Mouse (Mus musculus) forebrain, embryonic 16.5 days (tissue): ENCODE measurements at regions not wholly inside any gene's neighbourhood (a gene's known extent, or its start where the extent isn't known, plus 50 kb on each side); places are given as distances from the start of the nearest gene placed in this dataset.

Experiments
- ATAC-seq: fragments of 200-750 bp; cut with Nextera tagmentation; 2 replicates; pipeline ENCODE4 v1.8.0; 2017; ENCODE audit warnings: mild to moderate bottlenecking, moderate library complexity
- H3K27ac ChIP-seq: fragments of 300-500 bp; sonication (generic); 2 replicates; pipeline ENCODE4 v1.5.1; 2014; ENCODE audit warnings: low read length, control low read depth
- H3K27me3 ChIP-seq: fragments of 300-500 bp; sonication (generic); replicated peaks from 2 replicates; pipeline ENCODE4 v1.6.1; 2014; ENCODE audit warnings: low read length; ENCODE audit not compliant: control insufficient read depth, insufficient read depth
- H3K36me3 ChIP-seq: fragments of 300-500 bp; sonication (generic); 2 replicates; pipeline ENCODE4 v1.6.1; 2014; ENCODE audit not compliant: control insufficient read depth, insufficient read depth
- H3K4me1 ChIP-seq: fragments of 300-500 bp; sonication (generic); replicated peaks from 2 replicates; pipeline ENCODE4 v1.6.1; 2014; ENCODE audit warnings: low read length; ENCODE audit not compliant: control insufficient read depth, insufficient read depth
- H3K4me2 ChIP-seq: fragments of 300-500 bp; sonication (generic); 2 replicates; pipeline ENCODE4 v1.6.1; 2014; ENCODE audit warnings: mild to moderate bottlenecking, low read length, control low read depth
- H3K4me3 ChIP-seq: fragments of 300-500 bp; sonication (generic); replicated peaks from 2 replicates; pipeline ENCODE4 v1.5.1; 2014; ENCODE audit warnings: mild to moderate bottlenecking, low read length, control low read depth
- H3K9ac ChIP-seq: fragments of 300-500 bp; sonication (generic); replicated peaks from 2 replicates; pipeline ENCODE4 v1.6.1; 2014; ENCODE audit warnings: low read depth, low read length, control low read depth
- H3K9me3 ChIP-seq: fragments of 300-500 bp; sonication (generic); 2 replicates; pipeline ENCODE4 v1.6.1; 2016; ENCODE audit warnings: low read length; ENCODE audit not compliant: control insufficient read depth
- WGBS: fragments of 180-500 bp; shearing (Covaris S2); extraction: QIAGEN DNeasy Blood & Tissue Kit; methylation state at CpG from one replicate; pipeline ENCODE4 v1.1.7; 2014; 5-methylcytosine and 5-hydroxymethylcytosine counted together

DNA sequence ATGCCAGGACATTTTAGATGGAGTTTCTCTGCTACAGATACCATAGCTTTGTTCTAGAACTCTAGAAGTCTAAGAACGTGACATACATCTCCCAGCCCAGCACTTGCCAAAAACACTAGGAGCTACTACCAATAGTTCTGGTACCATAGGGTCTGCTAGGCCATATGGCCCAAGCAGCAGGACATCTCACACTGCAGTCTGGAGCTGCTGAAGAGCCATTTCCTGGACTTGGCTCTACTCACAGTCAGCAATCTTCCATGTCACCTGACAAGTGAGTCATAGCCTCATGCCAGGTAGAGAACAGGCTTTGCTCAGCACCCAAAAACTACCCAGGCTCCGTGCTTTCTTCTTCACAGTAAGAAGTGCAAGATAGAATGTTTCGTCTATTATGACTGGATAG lies 175.1 kb downstream of the Cbln1 start:
- Histone ChIP-seq H3K4me2 (no peak overlapping the region), H3K9ac (no peak overlapping the region), H3K27ac (no peak overlapping the region), H3K36me3 (no peaks in the 10 kb centered on the region), H3K9me3 (no peaks in the 10 kb centered on the region), H3K4me3 (no peak overlapping the region), H3K4me1 (no peaks in the 10 kb centered on the region), H3K27me3 (no peaks in the 10 kb centered on the region)
- no peak for ATAC-seq
- WGBS, result 87% methylated on average over 3 of the region's 3 CpGs

DNA sequence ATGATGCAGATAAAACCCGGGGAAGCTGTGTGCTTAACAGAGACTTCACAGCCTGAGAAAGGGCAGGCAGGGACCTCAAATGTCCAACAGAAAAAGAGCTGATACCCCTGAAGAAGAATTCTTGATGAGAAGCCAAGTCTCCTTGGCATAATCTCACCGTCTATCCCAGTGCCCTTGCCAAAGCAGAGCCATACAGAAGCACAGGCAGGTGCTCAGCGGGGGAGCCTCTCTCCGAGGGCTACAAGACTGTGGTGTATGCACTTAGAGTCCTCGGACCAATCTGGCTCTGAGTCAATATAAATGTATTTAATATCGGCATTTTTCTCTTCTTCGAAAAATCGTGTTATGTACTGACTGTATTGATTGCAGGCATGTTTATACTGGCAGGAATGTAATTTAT lies 186.3 kb downstream of the Cbln1 start:
- Histone ChIP-seq H3K36me3 (no peaks in the 10 kb centered on the region), H3K27ac (no peak overlapping the region), H3K4me3 (no peak overlapping the region), H3K27me3 (no peaks in the 10 kb centered on the region), H3K4me1 (peaks cover 5% of the 10 kb centered on the region; the same call in 1 of the 2 replicates), H3K9me3 (no peaks in the 10 kb centered on the region), H3K4me2 (no peak overlapping the region), H3K9ac (no peak overlapping the region)
- WGBS, result 61% methylated on average over 8 of the region's 8 CpGs
- no peak for ATAC-seq

DNA sequence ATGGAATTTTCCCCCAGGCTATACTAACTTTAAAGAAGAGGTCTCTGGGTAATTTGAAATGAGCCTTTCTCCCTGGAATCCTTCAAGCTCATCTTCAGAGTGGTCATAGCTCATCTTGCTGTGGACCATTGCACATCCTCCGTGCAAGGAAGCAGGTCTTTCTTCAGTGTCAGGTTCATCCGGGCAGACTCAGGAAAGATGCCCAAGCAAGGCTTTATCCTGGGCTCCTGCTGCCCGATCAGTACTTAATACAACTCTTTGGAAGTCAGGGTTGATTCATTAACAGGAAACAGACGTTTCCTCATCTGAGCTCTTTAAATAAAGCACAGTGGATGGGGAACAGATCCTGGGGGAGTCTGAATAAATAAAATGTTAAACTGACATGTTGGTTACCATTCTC lies 188.1 kb downstream of the Cbln1 start:
- Histone ChIP-seq H3K9me3 (no peaks in the 10 kb centered on the region), H3K36me3 (no peaks in the 10 kb centered on the region), H3K4me2 (no peak overlapping the region), H3K9ac (no peak overlapping the region), H3K4me3 (no peak overlapping the region), H3K4me1 (peaks cover 5% of the 10 kb centered on the region; the same call in 1 of the 2 replicates), H3K27ac (no peak overlapping the region), H3K27me3 (no peaks in the 10 kb centered on the region)
- WGBS, result 81% methylated on average over 4 of the region's 4 CpGs
- no peak for ATAC-seq

DNA sequence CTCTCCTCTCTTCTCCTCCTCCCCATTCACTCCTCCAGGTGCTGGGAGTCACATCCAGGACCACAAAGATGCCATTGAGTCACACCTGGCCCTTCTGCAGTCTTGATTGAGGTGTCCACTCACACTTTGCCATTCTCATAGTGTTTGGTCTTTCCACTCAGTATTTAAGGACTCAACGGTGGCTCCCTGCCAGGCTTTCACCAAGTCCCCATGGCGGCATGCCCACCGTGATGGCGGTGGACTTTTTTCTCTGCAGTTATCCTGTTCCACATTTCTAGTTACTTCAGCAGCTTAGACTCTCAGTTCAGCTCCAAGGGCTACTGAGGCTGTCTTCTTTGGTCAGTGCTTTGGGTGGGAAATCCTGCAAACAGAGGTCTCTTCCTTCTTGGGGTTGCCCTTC lies 189.9 kb downstream of the Cbln1 start:
- Histone ChIP-seq H3K9me3 (no peaks in the 10 kb centered on the region), H3K4me3 (no peak overlapping the region), H3K4me1 (peaks cover 5% of the 10 kb centered on the region; the same call in 1 of the 2 replicates), H3K27me3 (no peaks in the 10 kb centered on the region), H3K27ac (no peak overlapping the region), H3K9ac (no peak overlapping the region), H3K4me2 (no peak overlapping the region), H3K36me3 (no peaks in the 10 kb centered on the region)
- no peak for ATAC-seq
- 91% methylated on average over 4 of the region's 4 CpGs for WGBS

DNA sequence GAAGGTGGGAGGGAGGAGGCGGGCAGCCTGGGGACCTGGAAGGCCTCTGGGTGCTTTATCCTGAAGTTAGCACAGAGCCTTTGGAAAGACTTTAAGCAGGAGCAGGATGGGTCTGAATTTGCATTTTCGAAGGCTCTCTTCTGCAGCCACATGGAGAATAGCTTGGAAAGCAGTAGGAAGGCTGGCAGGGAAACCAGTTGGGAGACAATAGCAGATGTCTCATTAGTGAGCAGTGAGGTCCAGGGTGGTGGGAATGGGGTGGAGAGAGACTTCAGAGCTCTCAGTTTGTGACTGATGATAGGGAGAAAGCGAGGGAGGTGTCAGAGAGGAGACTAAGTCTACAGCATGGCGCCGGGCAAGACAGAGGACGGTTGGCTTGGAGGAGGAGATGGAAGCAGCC lies 199.1 kb downstream of the Cbln1 start:
- Histone ChIP-seq H3K9me3 (peaks cover 4% of the 10 kb centered on the region; the same call in 1 of the 2 replicates), H3K9ac (no peak overlapping the region), H3K27me3 (no peaks in the 10 kb centered on the region), H3K4me2 (no peak overlapping the region), H3K4me3 (no peak overlapping the region), H3K27ac (no peak overlapping the region), H3K4me1 (no peaks in the 10 kb centered on the region), H3K36me3 (no peaks in the 10 kb centered on the region)
- WGBS, result 88% methylated on average over 6 of the region's 6 CpGs
- no peak for ATAC-seq

DNA sequence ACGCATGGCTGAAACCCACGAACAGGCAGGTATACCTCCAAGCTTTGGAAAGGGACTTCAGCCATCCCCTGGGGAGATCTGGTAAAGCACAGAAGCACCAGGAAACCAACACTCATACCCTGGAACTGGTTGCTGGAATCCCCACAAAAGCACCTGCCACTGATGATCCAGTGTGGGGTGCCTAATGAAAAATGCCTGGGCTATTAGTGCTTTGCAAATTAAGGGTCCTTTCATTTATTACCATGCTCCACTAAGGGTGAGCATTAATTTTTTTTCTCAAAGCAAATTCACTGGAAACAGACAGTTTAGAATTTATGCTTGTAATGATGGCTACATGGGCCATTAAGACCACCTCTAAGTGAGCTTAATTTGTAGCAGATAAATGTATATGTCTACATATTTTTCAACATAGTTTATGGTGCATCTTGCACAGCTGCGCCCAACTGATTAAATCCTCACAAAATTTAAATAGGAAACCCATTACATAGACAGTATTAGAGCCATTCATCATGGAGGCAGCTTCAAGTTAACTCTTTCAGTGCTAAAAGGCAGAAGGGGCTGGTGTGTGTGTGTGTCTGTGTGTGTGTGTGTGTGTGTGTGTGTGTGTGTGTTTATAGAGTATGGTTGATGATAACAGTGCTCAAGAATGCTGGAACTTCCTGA lies 201.8 kb downstream of the Cbln1 start:
- Histone ChIP-seq H3K9ac (no peak overlapping the region), H3K36me3 (no peaks in the 10 kb centered on the region), H3K4me1 (no peaks in the 10 kb centered on the region), H3K27ac (no peak overlapping the region), H3K9me3 (no peaks in the 10 kb centered on the region), H3K4me3 (no peak overlapping the region), H3K27me3 (no peaks in the 10 kb centered on the region), H3K4me2 (no peak overlapping the region)
- ATAC-seq, result no peak
- 88% methylated on average over 3 of the region's 3 CpGs for whole genome bisulfite sequencing

DNA sequence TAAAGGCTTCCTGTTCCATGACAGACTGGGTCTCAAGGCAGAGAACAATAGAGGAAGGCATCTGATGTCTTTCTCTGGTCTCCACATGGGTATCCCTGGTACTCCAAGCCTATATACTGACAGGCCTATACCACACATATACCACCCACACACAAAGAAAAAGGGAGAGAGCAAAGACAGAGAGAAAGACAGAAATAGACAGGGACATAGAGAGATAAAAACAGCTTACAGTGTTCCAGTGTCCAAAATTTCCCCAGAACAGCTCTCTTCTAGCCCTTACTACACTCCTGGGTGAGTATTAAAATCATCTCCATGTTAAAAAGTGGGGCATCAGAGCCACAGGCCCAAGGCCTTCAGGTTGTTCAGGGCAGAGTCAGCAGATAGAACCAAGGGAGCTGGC lies 204.2 kb downstream of the Cbln1 start:
- no peak overlapping the region for H3K4me3 ChIP-seq
- no peak overlapping the region for H3K9ac ChIP-seq
- H3K4me2 ChIP-seq, result no peak overlapping the region
- no peaks in the 10 kb centered on the region for H3K4me1 ChIP-seq
- no peak for ATAC-seq
- H3K27ac ChIP-seq, result no peak overlapping the region
- H3K36me3 ChIP-seq, result no peaks in the 10 kb centered on the region
- H3K27me3 ChIP-seq, result no peaks in the 10 kb centered on the region
- no peaks in the 10 kb centered on the region for H3K9me3 ChIP-seq

DNA sequence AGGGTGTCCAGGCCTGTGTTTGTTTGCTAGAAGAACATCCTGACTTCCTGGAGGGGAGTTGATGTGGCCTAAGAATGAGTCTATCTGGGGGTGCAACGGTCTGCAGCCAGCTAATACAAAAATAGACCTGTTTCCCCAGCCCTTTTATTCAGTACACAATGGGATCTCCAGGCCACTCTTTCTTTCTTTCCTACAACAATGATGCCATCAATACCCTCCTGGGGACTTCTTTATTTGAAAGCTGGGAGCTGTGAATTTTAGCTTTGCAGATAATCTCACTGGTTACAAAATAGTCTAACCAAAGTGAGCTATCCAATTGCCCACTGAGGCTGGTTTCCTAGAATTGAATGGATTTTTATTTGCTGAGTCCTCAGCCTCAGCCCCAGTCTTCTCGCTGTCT lies 207.4 kb downstream of the Cbln1 start:
- H3K36me3 ChIP-seq, result no peaks in the 10 kb centered on the region
- no peak for ATAC-seq
- 9% methylated on average over 2 of the region's 2 CpGs for WGBS

DNA sequence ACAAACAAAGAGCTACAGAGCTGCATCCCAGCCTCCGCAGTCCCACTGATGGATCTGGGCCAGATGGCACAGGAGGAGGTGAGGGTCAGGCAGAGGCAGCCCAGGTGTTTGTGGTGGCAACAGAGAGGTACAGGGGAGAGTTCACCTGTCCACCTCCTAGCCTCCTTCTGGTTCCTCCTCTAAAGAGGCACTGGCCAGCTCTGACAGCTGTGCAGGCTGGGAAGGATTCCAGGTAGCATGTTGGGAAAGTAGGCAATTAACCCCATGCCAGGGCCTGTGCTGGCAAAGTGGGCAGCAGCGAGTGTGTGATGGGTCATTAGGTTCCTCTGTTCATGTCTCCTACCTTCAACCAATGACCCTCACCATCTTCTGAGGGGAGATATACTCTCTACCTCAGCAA lies 212.1 kb downstream of the Cbln1 start:
- WGBS, result 85% methylated on average over 2 of the region's 2 CpGs
- ATAC-seq, result no peak
- no peaks in the 10 kb centered on the region for H3K9me3 ChIP-seq

More for the DNA sequence above, 207.4 kb downstream of the Cbln1 start:
- Histone ChIP-seq H3K4me1 (no peaks in the 10 kb centered on the region), H3K9ac (no peak overlapping the region), H3K9me3 (no peaks in the 10 kb centered on the region), H3K27me3 (no peaks in the 10 kb centered on the region), H3K27ac (no peak overlapping the region), H3K4me3 (no peak overlapping the region), H3K4me2 (no peak overlapping the region)

DNA sequence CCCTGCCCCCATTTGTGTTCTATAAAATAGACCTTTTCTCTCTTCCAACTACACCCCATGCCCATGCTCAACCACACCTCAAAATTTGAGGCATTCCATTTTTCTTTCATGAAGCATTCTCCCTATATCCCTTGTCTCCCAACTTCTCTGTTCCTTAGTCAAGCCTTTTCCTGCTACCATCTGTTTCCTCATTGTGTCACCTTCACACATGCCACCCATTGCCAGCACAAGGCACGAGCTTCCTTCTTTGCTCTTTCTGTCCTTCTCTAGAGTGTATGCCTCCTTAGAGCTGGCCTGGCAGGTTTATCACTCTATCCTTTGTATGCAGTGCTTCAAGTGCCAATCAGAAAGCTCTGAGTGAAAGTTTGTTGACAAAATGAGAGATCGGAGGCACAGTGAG lies 229.7 kb downstream of the Cbln1 start:
- no peak for ATAC-seq
- no peak overlapping the region for H3K4me2 ChIP-seq
- H3K27me3 ChIP-seq, result no peaks in the 10 kb centered on the region
- H3K27ac ChIP-seq, result no peak overlapping the region
- H3K4me1 ChIP-seq, result no peaks in the 10 kb centered on the region
- H3K4me3 ChIP-seq, result no peak overlapping the region
- WGBS, result 76% methylated on average over 2 of the region's 2 CpGs
- H3K9me3 ChIP-seq, result no peaks in the 10 kb centered on the region
- H3K36me3 ChIP-seq, result no peaks in the 10 kb centered on the region
- H3K9ac ChIP-seq, result no peak overlapping the region

More for the DNA sequence above, 212.1 kb downstream of the Cbln1 start:
- no peaks in the 10 kb centered on the region for H3K4me1 ChIP-seq
- H3K9ac ChIP-seq, result no peak overlapping the region
- H3K4me3 ChIP-seq, result no peak overlapping the region
- no peaks in the 10 kb centered on the region for H3K27me3 ChIP-seq
- no peak overlapping the region for H3K27ac ChIP-seq
- no peak overlapping the region for H3K4me2 ChIP-seq
- no peaks in the 10 kb centered on the region for H3K36me3 ChIP-seq
